Mouse (Mus musculus): ENCODE measurements around the gene Msh4.
"Not testable (repeated sequence)": the region's sequence is repeated elsewhere in the genome, so short reads cannot be mapped to it uniquely, and the experiment has no call there.

Gene Msh4

DNA sequence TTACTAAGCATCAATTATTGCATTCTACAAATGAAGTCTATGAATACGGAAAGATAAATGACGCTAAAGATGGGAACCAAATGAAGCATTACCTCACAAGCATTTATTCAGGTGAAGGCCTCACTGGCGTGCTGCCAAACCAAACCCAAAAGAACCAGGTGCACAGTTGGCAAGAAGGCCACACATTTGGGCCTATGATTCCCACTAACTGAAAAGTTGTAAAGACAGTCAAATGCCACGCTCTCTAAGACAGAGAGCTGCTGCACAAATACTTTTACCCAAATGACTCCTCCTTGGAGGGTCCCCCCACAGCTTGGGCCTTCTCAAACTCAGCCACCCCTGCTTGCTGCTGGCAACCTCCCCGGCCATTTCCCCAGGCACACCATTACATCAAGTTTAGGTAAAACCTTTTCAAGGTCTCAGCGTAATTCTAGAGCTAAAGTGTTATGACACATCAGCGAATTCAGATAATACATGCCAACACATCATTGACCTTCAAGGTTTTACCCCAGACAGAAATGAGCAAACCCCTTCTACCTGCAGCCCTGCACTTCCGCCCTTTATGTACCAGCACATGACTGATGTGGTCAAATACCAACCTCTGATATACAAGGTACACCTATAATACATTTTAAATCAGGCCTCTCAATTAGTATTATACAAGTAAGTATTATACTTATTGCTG is 5.4 kb upstream of the Msh4 start:
- no peak for DNase-seq (ENCODE audit: low read depth, low spot score)

DNA sequence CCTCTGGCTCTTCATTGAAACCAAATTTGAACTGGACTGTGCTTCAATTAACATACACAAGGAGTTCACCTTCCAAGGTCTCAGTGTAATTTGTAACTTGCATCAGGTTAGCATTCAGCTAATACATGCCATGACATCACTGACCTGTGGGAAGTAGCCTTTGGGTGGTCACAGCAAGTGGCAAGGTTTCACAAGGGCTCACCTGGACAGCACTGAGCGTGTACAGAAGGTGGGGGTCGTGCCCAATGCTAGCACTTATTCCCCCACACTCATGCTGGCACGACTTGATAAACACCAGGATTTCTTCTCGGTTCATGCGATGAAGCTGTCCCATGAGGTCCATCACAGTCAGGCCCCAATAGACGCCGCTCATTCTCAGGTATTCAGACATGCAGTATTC is 4.6 kb upstream of the Msh4 start:
- DNase-seq (ENCODE audit: low read depth, low spot score): no peak

DNA sequence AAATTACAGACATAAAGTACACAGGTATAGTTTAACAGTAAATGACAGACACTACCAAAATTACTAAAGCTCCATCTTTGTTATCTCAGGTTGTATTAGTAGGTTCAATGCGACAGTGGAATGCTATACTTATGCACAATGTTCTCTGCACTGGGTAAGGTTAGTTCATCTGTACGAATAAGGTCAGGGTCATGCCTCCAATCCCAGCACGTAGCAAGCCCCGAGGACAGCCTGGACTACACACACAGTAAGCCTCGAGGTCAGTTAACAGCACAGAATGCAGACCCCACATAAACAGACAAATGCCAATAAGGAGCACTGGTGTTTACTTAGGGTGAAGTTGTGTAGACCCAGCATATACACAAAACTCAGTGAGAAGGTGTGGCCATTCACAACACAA is 3.0 kb upstream of the Msh4 start:
- no peak for DNase-seq (ENCODE audit: low read depth, low spot score)

DNA sequence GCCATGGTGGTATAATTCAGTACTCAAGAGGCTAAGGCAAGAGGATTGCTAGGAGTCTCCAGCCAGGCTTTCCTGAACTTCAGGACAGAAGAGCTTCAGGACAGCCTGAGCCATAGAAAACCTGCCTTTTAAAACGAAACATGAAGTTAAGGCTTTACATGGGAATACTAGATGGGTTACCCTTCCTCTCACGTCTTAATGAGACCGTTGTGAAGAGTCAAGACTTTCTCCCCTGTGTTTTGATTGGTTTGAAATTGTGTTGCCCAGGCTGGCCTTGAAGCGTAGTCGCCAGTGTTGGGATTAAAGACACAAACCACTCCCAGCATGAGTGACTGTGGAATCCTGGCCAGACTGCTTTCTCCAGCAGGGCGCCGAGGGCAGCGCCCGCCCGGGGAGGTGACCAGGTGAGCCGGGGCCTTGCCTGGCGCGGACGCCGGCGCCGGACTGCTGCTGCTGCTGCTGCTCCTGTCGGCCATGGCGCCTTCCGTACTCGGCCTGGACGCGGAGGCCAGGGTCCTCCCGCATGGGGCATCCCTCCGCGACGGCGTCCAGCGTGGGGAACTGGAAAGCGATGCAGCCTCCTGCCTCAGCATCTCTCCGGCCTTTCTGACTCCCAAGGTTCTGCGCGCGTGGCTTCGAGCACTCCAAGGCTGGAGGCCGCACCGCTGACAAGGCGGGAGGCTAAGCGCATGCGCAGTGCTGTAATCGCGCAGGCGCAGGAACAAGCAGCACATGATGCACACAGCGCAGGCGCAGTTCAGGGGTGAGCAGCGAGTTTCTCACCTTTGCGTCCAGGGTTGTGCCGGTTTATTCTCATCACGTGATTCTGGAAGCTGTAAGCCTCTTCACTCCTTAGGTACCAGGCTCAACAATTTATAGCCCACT is 445 bp downstream of the Msh4 start:
- DNase-seq (ENCODE audit: low read depth, low spot score): no peak

DNA sequence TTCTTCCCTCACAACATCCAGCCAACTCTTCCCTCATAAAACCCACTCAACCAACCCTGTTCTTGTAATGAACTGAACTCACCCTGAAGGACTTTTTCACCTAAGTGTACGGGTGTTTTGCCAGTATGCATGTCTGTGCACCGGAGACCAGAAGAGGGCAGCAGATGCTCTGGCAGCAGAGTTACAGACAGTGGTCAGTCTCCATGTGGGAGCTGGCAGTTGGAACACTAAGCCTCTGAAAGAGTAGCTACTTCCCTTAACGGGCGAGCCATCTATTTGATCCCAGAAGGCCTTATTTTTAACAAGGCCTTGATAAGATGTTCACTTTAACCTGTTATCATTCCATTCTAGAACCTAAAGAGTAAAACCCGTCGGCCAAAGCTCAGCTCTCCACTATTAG is 1.4 kb downstream of the Msh4 start:
- no peak for DNase-seq (ENCODE audit: low read depth, low spot score)

DNA sequence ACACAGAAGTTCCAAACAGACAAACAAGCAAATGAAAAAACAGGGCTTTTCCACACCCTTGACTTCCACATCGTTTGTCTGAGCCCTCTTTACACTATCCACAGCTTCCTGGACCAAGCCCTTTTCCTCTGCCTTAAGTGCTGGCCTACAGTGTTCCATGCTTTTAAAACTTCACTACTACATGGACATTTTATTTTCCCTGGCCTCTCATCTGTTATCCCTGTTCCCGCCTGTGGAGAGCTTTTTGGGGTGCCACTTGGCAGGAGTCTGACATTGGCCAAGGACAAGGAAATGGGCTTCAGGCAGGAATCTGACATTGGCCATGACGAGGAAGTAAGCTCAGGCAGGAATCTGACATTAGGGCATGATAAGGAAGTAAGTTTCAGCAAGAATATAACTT is 3.3 kb downstream of the Msh4 start:
- no peak for DNase-seq (ENCODE audit: low read depth, low spot score)

DNA sequence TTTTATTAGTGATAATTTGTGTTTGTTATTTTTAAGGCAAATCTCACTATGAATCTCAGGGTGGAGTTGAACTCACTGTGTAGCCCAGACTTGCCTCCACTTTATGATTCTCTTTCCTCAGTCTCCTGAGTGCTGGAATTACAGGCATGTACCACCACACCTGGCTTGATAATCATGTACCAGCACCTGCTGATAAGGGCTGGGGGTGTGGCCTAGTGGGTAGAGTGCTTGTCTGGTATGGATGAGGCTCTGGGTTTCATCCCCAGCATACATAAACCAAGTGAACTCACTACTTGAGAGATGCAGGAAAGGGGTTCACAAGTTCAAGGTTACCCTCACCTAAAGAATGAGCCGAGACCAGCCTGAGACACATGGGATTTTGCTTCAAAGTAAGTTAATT is 4.0 kb downstream of the Msh4 start:
- no peak for DNase-seq (ENCODE audit: low read depth, low spot score)

DNA sequence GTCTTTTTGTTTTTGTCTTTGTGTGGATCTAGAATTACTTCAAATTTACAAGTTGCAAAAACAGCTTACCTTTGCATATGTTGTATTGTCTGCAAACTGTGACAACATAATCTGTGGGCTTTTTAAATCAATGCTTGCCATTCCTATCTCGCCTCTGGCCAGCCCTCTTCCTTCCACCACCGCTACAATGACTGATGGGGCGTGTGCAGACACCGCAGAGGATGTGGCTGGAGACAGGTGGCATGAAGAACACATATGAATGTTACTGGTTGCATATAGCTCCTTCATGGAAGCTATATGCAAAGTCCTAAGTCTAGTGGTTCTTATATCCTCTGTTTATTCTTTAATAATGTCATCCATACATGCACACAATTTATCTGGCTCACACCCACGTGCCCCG is 8.7 kb downstream of the Msh4 start:
- DNase-seq (ENCODE audit: low read depth, low spot score): no peak

DNA sequence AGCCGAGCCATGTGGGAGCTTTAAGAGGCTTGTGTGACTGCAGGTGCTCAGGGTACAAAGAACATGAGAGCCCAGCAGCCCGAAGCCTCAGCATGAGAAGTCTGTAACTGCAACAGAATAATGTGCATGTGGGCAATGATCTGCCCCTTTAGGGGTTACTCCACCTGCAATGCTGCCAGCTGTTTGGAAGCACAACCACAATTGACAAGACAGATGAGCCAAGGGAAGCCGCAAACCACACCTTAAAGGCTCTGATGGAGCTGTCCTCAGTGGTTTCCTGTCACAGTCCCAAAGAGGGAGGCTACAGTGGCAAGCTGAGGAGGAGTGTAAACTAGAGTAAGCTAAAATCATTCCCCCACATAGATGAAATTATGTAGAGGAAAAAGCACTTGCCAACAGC is 10.5 kb downstream of the Msh4 start:
- no peak for DNase-seq (ENCODE audit: low read depth, low spot score)

DNA sequence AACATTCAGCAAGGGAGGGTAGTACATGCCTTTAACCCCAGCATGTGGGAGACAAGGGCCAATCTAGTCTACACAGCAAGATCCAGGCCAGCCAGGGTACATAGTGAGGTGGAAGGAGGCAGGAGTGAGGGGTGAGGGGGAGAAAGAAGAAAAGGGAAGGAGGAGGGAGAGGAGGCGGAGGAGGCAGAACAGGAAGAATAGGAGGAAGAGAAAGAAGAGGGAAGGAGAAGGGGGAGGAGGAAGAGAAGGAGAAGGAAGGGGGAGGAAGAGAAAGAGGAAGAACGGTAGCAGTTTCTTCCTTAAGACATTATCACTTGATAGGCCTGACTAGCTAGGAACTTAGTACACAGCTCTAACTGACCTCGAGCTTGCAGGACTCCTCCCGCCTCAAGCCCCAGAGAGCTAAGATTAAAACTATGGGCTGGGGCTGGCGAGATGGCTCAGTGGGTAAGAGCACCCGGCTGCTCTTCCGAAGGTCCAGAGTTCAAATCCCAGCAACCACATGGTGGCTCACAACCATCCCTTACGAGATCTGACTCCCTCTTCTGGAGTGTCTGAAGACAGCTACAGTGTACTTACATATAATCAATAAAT is 16.7 kb downstream of the Msh4 start:
- DNase-seq (ENCODE audit: low read depth, low spot score): no peak

DNA sequence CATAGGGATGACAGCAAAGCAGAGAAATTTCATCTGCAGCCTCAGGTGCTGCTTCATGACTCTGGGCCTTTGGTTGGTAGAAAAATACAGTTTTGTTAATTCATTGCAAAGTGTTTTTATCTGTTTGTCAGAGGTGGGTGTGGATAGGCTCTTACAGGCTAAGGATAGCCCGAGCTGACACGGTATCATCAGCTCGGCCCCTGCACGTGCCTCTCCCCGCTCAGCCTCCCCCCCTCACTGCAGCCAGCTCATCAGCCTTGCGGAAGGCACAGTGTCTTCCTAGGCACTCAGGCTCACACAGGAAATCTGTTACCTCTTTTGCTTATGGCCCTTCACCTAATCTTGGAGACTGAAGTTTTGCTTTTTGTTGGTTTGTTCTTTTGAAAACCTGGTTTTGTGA is 17.8 kb downstream of the Msh4 start:
- no peak for DNase-seq (ENCODE audit: low read depth, low spot score)

DNA sequence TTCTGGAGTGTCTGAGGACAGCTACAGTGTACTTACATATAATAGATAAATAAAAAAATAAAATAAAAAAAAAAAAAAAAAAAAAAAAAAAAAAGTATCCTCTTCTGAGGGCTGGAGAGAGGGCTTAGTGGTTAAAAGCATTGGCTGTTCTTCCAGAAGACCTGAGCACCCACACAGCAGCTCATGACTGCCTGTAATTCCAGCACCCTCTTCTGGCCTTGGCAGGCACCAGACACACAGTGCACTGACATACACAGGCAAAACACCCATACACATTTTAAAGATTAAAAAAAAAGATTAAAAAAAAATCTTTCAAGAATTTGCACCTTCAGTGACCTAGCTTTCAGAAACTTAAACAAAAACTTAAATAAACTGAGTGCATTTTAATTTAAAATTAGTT is 19.6 kb downstream of the Msh4 start:
- DNase-seq (ENCODE audit: low read depth, low spot score): no peak

DNA sequence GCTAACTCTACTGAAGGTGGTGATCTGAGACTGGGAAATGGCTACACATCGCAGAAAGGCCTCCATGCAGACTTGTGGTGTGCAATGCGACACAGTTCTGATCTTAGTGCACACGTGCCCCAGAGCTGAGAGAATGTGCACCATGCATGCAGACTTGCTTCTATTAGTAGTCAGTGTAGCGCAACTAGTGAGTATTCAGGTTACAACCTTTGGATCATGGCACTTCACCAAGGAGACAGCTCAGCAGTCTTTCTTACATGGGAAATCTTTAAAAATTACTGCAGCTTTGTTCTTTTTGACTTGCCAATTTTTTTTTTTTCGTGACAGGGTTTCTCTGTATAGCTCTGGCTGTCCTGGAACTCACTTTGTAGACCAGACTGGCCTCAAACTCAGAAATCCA is 34.5 kb downstream of the Msh4 start:
- no peak for DNase-seq (ENCODE audit: low read depth, low spot score)

DNA sequence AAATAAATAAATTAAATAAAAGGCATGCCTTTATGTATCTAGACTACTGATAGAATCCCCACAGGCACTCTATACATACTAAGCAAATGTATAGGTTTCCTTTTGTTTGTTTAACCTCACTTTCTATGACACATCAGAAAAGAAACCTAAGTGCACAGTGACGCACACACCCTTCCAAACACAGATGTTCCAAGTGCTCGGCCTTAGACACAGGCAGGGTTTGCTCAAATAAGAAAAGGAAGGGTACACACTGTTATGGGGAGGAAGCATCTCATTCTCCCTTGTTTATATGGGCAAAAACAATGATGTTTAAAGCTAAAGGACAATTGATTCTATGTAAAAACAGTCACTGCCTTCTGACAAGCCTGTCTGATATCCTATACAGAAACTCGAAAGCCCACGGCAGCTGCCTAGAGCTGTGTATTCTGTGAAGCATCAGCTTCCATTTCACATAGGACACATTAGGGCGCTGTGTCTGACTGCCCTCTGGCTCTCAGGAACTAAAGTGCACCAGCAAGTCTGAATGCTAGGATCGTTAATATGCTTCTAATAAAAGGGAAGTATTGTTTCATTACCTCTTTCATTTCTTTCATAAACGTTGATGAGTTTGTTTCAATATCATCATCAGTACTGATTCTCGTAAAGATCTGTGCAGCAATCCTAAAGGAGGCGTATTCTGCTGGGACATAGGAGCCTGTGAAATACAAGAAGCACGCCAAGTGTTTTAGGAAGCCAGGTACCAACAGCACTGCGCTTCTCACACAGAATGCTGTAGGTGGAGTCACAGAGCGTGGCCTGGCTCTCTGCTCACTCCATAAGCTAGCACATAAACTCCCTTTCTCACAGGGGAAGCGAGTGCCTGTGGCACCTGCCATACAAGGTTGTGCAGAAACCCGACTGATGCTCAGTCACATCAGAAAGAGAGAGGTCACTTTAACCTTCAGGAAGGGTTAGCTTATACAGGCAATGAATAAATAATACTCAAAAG is 38.5 kb downstream of the Msh4 start:
- no peak for DNase-seq (ENCODE audit: low read depth, low spot score)

DNA sequence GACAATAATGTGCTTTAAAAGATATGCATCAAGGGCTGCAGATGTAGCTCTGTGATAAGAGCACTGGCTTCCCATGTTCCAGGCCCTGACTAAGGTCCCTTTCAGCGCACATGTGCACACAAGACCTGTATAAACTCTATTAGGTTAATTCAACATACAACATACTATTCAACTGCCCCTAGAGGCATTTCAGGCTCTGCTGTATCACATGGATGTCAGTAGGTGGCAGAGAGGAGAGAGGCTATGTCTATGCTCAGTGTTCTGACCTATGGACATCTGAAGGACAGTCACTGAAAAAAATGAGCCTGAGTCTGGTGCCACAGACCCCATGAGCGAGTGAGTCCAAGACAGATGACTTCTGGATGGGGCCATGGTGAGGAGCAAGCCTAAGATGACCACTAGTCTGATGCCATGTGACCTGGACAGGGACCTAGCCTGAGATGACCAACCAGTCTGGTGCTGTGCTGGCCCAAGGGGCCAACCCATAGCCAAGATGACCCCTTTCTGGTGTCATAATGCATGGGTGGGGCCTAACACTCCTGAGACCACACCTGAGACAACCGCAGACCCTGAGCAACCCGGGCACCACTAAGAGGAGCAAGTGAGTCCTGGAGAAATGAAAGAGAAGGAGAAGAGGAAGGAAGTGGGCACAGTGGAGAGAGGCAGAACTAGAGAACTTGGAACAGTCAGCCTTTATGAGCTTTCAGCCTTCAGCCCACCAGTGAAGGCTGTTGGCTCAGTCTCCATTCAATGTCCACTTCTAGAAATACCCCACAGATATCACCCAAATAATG is 41.1 kb downstream of the Msh4 start:
- no peak for DNase-seq (ENCODE audit: low read depth, low spot score)

DNA sequence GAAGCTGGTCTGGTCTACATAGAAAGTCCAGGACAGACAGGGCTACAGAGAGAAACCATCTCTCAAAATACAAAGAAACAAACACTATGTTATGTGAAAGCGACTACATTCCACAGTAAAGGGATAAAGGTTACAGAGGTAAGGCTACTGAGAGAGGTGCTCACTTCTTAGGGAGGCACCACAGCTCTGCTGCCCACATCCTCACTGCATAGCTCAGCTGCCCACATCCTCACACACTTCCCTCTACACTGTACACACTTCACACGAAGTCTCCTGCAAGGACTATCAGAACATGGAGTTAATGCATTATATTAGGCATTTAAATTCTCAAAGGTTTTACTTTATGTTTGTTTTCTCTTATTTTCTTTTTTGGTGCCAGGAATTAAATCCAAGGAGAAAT is 42.1 kb downstream of the Msh4 start:
- no peak for DNase-seq (ENCODE audit: low read depth, low spot score)

DNA sequence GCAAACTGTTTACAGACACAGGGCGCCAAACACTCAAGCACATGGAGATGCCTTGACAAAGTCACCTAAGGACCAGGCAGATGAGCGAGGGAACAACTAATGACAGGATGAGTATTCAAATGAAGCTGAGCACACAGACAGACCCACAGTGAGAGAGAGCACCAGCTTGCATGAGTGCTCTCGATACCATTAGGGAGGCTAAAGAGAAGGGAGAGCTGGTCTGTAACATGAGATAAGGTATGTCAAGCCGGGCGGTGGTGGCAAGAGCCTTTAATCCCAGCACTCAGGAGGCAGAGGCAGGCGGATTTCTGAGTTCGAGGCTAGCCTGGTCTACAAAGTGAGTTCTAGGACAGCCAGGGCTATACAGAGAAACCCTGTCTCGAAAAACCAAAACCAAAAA is 45.5 kb downstream of the Msh4 start:
- DNase-seq (ENCODE audit: low read depth, low spot score): not testable (repeated sequence)

DNA sequence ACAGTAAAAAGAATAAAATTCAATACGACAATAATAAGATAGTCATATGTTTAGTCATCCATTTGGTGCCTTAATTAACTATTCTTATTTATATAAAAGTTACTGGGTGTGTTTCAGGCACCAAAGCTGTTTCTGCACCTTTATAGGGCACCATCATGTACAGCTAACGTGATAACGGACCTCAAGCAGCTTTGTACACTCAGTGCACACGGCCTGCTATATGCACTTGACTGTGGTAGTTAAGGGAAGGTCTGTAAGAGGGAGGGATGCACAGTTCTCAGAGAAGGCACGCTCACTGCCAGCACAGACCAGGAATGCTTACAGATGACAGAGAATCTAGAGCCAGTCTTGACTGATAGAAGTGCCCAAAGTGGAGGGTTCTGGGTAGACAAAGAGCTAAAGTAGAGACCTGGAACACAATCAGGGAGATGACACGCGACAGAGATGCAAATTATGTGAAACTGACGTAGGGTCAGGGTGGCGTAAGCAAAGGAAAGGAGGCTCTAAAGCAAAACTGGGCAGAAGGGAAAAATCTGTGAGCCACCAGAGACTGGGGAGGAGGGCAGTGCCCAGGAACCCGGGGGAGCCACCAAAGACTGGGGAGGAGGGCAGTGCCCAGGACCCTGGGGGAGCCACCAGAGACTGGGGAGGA is 47.5 kb downstream of the Msh4 start:
- DNase-seq (ENCODE audit: low read depth, low spot score): no peak

DNA sequence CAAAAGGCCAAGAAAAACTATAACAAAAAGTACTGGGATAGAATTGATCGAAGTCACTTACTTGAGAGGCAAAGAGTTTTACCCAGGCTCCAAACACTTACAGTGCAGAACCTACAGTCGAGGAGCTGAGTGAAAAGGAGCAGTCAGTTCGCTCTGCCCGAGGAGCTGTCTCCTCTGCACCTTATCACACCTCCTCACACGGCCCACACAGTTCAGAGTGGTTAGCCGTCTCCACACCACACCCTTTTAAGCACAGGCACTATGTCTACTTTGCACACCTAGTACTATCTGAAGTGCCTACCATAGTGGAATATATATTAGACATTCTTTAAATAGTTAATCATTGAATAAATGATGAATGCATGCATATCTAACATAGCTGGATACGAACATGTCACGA is 53.7 kb downstream of the Msh4 start:
- no peak for DNase-seq (ENCODE audit: low read depth, low spot score)

DNA sequence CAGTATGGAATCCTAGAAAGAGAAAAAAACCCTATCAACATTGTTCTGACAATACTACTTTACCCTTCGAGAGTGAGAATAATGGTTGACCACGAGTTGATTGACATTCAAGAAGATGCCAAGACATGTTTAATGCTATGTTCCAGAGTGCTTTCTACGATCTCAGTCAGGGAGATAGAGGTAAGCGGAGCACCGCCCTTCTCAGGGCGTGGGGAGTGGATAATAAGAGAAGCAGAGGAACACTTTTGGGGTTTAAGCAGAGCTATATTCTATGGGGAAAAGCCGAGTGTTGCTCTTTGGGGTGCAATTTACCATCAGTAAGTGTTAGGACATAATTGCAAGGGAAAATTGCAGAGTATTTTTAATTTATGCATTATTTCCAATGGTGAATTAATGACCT is 55.2 kb downstream of the Msh4 start:
- no peak for DNase-seq (ENCODE audit: low read depth, low spot score)
